Mouse (Mus musculus) lung, adult 2 months (tissue): Measurements from ENCODE around the gene Ppil6.

Source experiments
- CTCF ChIP-seq: fragments of 200-500 bp; IDR thresholded peaks from 2 replicates; pipeline ENCODE4 v1.5.1; 2011; ENCODE audit warnings: mild to moderate bottlenecking, low read length, control low read depth; ENCODE audit not compliant: insufficient read depth
- POLR2A ChIP-seq: fragments of 200-500 bp; IDR thresholded peaks from 2 replicates; pipeline ENCODE4 v1.6.1; 2011; ENCODE audit warnings: low read depth, mild to moderate bottlenecking, control low read depth, low read length, borderline replicate concordance; ENCODE audit errors: extremely low read depth

DNA sequence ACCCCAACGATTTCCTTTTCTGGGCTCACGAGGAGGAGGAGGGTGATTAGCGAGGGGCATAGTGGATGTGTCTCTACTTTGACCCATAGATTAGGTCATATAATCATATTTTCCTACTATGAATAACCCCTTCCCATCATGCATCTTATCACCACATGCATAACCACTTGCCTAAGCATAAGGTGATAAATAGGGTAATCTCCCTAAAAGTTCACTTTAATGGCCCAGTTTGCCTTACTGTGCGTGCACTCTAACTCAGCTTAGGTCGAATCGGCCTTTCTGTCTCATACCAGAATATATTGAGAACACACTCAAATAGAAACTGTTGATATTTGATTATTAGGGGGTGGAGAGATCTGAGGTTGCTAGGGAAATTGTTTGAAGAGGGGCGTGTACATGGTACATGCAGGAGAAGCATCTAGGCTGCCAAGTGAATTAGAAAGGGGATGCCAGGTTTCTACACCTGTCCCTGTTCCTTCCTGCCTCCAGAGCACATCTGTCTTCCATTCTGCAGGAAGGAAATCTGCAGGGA, 55.1 kb downstream of the Ppil6 start:
- TF ChIP-seq CTCF (no peak), POLR2A (no peak)
